Mouse (Mus musculus): ENCODE results near the gene Trmt112. TPM values are rescaled to one million over a fixed set of nuclear protein-coding genes. Genes with fewer than 3 reads are reported as not detected.

Gene Trmt112
- 90.7 and 105 TPM in 2 replicates for total RNA-seq (2012; rRNA removed)

DNA sequence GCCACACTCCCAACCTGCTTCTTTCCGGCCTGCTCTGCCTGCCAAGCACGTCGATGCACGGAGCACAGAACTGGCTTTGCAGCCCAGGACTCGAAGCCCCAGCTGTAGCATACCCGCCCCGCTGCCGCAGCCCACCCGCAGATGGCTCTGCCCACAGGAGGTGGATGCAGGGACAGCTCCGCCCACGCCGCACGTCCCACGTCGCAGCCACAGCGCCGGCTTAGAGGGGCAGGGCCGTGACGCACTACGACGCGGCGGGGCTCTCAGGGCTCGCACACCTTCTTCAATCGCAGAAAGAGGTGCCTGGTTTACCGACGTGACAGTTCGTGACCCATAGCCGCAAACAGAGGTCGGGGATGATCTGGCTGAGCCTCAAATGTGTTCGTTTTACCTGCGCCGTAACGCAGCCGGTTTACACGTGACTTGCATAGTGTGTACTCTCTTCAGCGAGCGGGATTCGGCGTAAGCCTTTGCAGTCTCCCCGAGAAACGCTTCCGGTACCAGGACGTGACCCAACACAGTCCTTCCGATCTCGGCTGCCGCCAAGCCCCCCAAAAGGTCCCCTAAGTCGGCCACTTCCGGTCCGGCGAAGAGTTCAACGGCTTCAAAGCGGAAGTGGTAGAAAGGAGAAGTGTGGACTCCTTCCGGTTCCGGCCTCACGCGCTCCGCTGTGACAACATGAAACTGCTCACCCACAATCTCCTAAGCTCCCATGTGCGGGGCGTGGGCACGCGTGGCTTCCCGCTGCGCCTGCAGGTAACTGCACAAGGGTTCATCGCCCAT is at the start of gene Trmt112, which contains the start of gene Prdx5:
Trmt112 (plus strand) TSS at position 192 of the 783 bp plus-strand sequence.
Prdx5 (minus strand) TSS at position 600 of the 783 bp plus-strand sequence.
- Histone ChIP-seq H3K4me1 (ENCODE audit: control insufficient read depth in 2 of 2, insufficient read depth in 2 of 2, low read length in 2 of 2, poor library complexity in 1 of 2) (peaks cover 0 to 4% of the 10 kb centered on the region in 2 experiments; a peak in 2 of 4 replicates), H3K9me3 (ENCODE audit: control insufficient read depth, insufficient read depth, low read depth, low read length) (no peaks in the 10 kb centered on the region), H3K9ac (ENCODE audit: insufficient read depth, low read depth, low read length, poor library complexity, severe bottlenecking) (peak within 1 kb of the TSS; percentile 85), H3K27ac (ENCODE audit: insufficient read depth, low read depth, low read length, poor library complexity, severe bottlenecking) (peak within 1 kb of the TSS; percentile 93), H3K4me3 (ENCODE audit: insufficient read depth in 1 of 2, low read depth in 1 of 2, low read length in 2 of 2, poor library complexity in 1 of 2, severe bottlenecking in 1 of 2) (peak within 1 kb of the TSS; percentile 76 to 93), H3K36me3 (ENCODE audit: control insufficient read depth, insufficient read depth, low read length, poor library complexity, severe bottlenecking) (peaks cover 39% of the 10 kb centered on the region)
- peak; percentile 80 for TF ChIP-seq HCFC1 (IDR thresholded peaks at IDR 0.05; ENCODE audit: borderline replicate concordance, insufficient read depth, low read length)
- no peak for TF ChIP-seq CHD2 (IDR thresholded peaks at IDR 0.05; ENCODE audit: low read depth, low read length)
- in situ Hi-C loops (cut with MboI; ENCODE audit: low sequenced_read_pairs in 2 of 2, unreplicated experiment in 2 of 2), result no loop called here
- DNase-seq (ENCODE audit: low read depth, low spot score), result peak; percentile 77

DNA sequence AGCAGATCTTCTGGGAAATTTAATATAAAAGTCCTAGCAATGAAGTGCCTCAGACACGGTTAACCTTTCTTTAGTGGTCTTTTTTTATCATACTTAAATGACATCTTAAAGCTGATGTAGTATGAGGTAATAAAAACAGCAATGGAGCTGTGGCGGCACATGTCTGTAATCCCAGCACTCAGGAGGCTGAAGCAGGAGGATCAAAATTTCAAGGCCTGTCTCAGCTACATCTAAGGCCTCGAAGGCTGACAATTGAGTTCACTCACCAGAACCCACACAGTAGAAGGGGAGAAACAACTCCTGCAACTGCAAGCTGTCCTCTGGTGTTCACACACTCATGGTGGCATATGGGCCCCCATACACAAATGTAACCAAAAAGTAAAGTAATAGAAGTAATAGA is 49.5 kb upstream of the Trmt112 start:
- DNase-seq (ENCODE audit: low read depth, low spot score), result no peak
- in situ Hi-C loops (cut with MboI; ENCODE audit: low sequenced_read_pairs in 2 of 2, unreplicated experiment in 2 of 2), result no loop called here
- no peak overlapping the region for H3K4me3 ChIP-seq (ENCODE audit: insufficient read depth in 1 of 2, low read depth in 1 of 2, low read length in 2 of 2, poor library complexity in 1 of 2, severe bottlenecking in 1 of 2)

DNA sequence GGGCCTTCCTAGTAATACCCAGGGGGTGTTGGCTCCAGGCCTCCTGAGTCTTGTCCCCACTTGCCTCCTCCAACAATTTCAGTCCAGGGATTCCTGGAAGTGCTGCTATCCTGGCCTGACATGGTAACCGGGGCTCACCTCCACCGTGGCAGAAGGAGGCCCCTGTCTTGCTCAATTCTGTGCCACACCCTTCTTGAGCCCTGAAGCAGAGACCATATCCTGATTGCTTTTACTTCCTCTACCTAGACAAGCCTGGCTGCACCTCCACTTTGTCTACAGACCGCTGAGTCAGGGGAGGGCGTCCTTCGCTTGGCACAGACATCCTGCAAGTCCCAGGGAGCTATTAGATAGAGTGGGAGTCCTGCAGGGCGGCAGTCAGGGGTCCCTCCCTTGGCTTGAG is 48.8 kb upstream of the Trmt112 start:
- H3K4me1 ChIP-seq (ENCODE audit: control insufficient read depth in 2 of 2, insufficient read depth in 2 of 2, low read length in 2 of 2, poor library complexity in 1 of 2), result peaks cover 5 to 7% of the 10 kb centered on the region in 2 experiments; a peak in 3 of 4 replicates
- H3K27ac ChIP-seq (ENCODE audit: insufficient read depth, low read depth, low read length, poor library complexity, severe bottlenecking), result no peak overlapping the region
- no peak for TF ChIP-seq ZNF384 (IDR thresholded peaks at IDR 0.05; ENCODE audit: low read depth, low read length)
- no peak for TF ChIP-seq HCFC1 (IDR thresholded peaks at IDR 0.05; ENCODE audit: borderline replicate concordance, insufficient read depth, low read length)
- TF ChIP-seq MAFK (IDR thresholded peaks at IDR 0.05; ENCODE audit: insufficient read depth, low read depth, low read length), result no peak
- no peak for TF ChIP-seq CHD2 (IDR thresholded peaks at IDR 0.05; ENCODE audit: low read depth, low read length)
- TF ChIP-seq ZC3H11A (IDR thresholded peaks at IDR 0.05; ENCODE audit: borderline replicate concordance, low read depth, low read length), result no peak
- DNase-seq (ENCODE audit: low read depth, low spot score), result no peak
- no peak overlapping the region for H3K9ac ChIP-seq (ENCODE audit: insufficient read depth, low read depth, low read length, poor library complexity, severe bottlenecking)
- in situ Hi-C loops (cut with MboI; ENCODE audit: low sequenced_read_pairs in 2 of 2, unreplicated experiment in 2 of 2), result no loop called here
- H3K36me3 ChIP-seq (ENCODE audit: control insufficient read depth, insufficient read depth, low read length, poor library complexity, severe bottlenecking), result no peaks in the 10 kb centered on the region
- no peak overlapping the region for H3K4me3 ChIP-seq (ENCODE audit: insufficient read depth in 1 of 2, low read depth in 1 of 2, low read length in 2 of 2, poor library complexity in 1 of 2, severe bottlenecking in 1 of 2)
- H3K9me3 ChIP-seq (ENCODE audit: control insufficient read depth, insufficient read depth, low read depth, low read length), result no peaks in the 10 kb centered on the region

More for the DNA sequence above, 49.5 kb upstream of the Trmt112 start:
- H3K9me3 ChIP-seq (ENCODE audit: control insufficient read depth, insufficient read depth, low read depth, low read length), result no peaks in the 10 kb centered on the region
- peaks cover 5 to 9% of the 10 kb centered on the region in 2 experiments; a peak in 3 of 4 replicates for H3K4me1 ChIP-seq (ENCODE audit: control insufficient read depth in 2 of 2, insufficient read depth in 2 of 2, low read length in 2 of 2, poor library complexity in 1 of 2)
- H3K36me3 ChIP-seq (ENCODE audit: control insufficient read depth, insufficient read depth, low read length, poor library complexity, severe bottlenecking), result no peaks in the 10 kb centered on the region
- H3K9ac ChIP-seq (ENCODE audit: insufficient read depth, low read depth, low read length, poor library complexity, severe bottlenecking), result no peak overlapping the region
- TF ChIP-seq ZC3H11A (IDR thresholded peaks at IDR 0.05; ENCODE audit: borderline replicate concordance, low read depth, low read length) (no peak), MAFK (IDR thresholded peaks at IDR 0.05; ENCODE audit: insufficient read depth, low read depth, low read length) (no peak), ZNF384 (IDR thresholded peaks at IDR 0.05; ENCODE audit: low read depth, low read length) (no peak), HCFC1 (IDR thresholded peaks at IDR 0.05; ENCODE audit: borderline replicate concordance, insufficient read depth, low read length) (no peak), CHD2 (IDR thresholded peaks at IDR 0.05; ENCODE audit: low read depth, low read length) (no peak)
- no peak overlapping the region for H3K27ac ChIP-seq (ENCODE audit: insufficient read depth, low read depth, low read length, poor library complexity, severe bottlenecking)

DNA sequence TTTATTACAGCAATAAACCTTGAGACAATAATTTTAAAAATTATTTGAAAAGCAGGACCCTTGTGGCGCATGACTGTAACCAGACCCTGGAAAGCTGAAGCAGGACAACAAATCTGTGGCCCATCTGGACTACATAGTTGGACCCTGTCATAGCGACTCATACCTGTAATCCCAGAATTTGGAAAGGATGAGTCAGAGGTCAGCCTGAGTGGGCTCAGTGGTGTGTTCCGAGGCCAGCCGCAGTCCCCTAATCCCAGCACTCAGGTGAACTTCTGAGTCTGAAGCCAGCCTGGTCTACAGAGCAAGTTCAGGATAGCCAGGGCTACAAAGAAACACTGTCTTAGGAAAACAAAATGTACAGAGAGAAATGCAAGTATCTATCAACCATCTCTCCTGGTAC is 48.0 kb upstream of the Trmt112 start:
- Histone ChIP-seq H3K4me1 (ENCODE audit: control insufficient read depth in 2 of 2, insufficient read depth in 2 of 2, low read length in 2 of 2, poor library complexity in 1 of 2) (no peaks in the 10 kb centered on the region; a peak in 1 of 4 replicates), H3K9me3 (ENCODE audit: control insufficient read depth, insufficient read depth, low read depth, low read length) (no peaks in the 10 kb centered on the region), H3K9ac (ENCODE audit: insufficient read depth, low read depth, low read length, poor library complexity, severe bottlenecking) (no peak overlapping the region), H3K36me3 (ENCODE audit: control insufficient read depth, insufficient read depth, low read length, poor library complexity, severe bottlenecking) (no peaks in the 10 kb centered on the region), H3K27ac (ENCODE audit: insufficient read depth, low read depth, low read length, poor library complexity, severe bottlenecking) (no peak overlapping the region), H3K4me3 (ENCODE audit: insufficient read depth in 1 of 2, low read depth in 1 of 2, low read length in 2 of 2, poor library complexity in 1 of 2, severe bottlenecking in 1 of 2) (no peak overlapping the region)
- TF ChIP-seq ZC3H11A (IDR thresholded peaks at IDR 0.05; ENCODE audit: borderline replicate concordance, low read depth, low read length) (no peak), MAFK (IDR thresholded peaks at IDR 0.05; ENCODE audit: insufficient read depth, low read depth, low read length) (no peak), ZNF384 (IDR thresholded peaks at IDR 0.05; ENCODE audit: low read depth, low read length) (no peak), HCFC1 (IDR thresholded peaks at IDR 0.05; ENCODE audit: borderline replicate concordance, insufficient read depth, low read length) (no peak), CHD2 (IDR thresholded peaks at IDR 0.05; ENCODE audit: low read depth, low read length) (no peak)
- in situ Hi-C loops (cut with MboI; ENCODE audit: low sequenced_read_pairs in 2 of 2, unreplicated experiment in 2 of 2), result no loop called here
- DNase-seq (ENCODE audit: low read depth, low spot score), result no peak
